Mouse (Mus musculus) brain, embryonic 14.5 days (tissue): ENCODE results near the gene Bdkrb2. TPM values are rescaled to one million over a fixed set of nuclear protein-coding genes. Genes with fewer than 3 reads are reported as not detected.

Experiments used
- DNase-seq: peaks from one replicate; pipeline ENCODE4 v3.0.0-alpha.2; 2011; ENCODE audit warnings: low read depth
- CTCF ChIP-seq: fragments of 200-500 bp; IDR thresholded peaks from 2 replicates; pipeline ENCODE4 v1.5.1; 2012; ENCODE audit warnings: inconsistent platforms, mild to moderate bottlenecking, moderate library complexity, borderline replicate concordance; ENCODE audit not compliant: insufficient read depth, insufficient read length; ENCODE audit errors: extremely low read depth
- POLR2A ChIP-seq: fragments of 200-500 bp; IDR thresholded peaks from 2 replicates; pipeline ENCODE4 v1.6.1; 2012; ENCODE audit warnings: mild to moderate bottlenecking, inconsistent platforms, borderline replicate concordance; ENCODE audit not compliant: poor library complexity, insufficient read depth, insufficient read length, severe bottlenecking; ENCODE audit errors: extremely low read depth
- polyA plus RNA-seq: library from polyadenylated mRNA; depleted of rRNA; stranded (reverse); fragments of >200 nt; gene quantifications from 2 replicates; pipeline ENCODE4 v1.2.3, GENCODE M21; 2012

Bdkrb2 gene
- polyA plus RNA-seq, 1 experiment, result 0.98 TPM

GRCm38 (mm10) chr12:105572622-105573021 is 9.6 kb downstream of the Bdkrb2 start:
- DNase-seq, result no peak
- no peak for TF ChIP-seq CTCF

GRCm38 (mm10) chr12:105574356-105574755 is 11.3 kb downstream of the Bdkrb2 start:
- TF ChIP-seq CTCF (no peak), POLR2A (no peak)
- DNase-seq, result no peak

- no peak for DNase-seq
- TF ChIP-seq CTCF (no peak), POLR2A (no peak)
Measured at GRCm38 (mm10) chr12:105580490-105580889, 17.5 kb downstream of the Bdkrb2 start.

- TF ChIP-seq CTCF, result no peak
Measured at GRCm38 (mm10) chr12:105582486-105582885, 19.5 kb downstream of the Bdkrb2 start.

GRCm38 (mm10) chr12:105583484-105583883 is 20.5 kb downstream of the Bdkrb2 start:
- TF ChIP-seq POLR2A (no peak), CTCF (no peak)
- peak; percentile 61 for DNase-seq

More at GRCm38 (mm10) chr12:105582486-105582885, 19.5 kb downstream of the Bdkrb2 start:
- DNase-seq, result no peak

- peak; percentile 91 for TF ChIP-seq CTCF
- no peak for TF ChIP-seq POLR2A
- DNase-seq, result peak; percentile 88
Measured at GRCm38 (mm10) chr12:105584851-105585250, 21.8 kb downstream of the Bdkrb2 start.

- TF ChIP-seq CTCF (no peak), POLR2A (no peak)
- DNase-seq, result no peak
Measured at GRCm38 (mm10) chr12:105587526-105587925, 24.5 kb downstream of the Bdkrb2 start.

GRCm38 (mm10) chr12:105590786-105591185 is 27.8 kb downstream of the Bdkrb2 start:
- TF ChIP-seq POLR2A, result no peak
- no peak for TF ChIP-seq CTCF
- no peak for DNase-seq

- DNase-seq, result no peak
- no peak for TF ChIP-seq CTCF
- no peak for TF ChIP-seq POLR2A
Measured at GRCm38 (mm10) chr12:105592361-105592761, 29.3 kb downstream of the Bdkrb2 start.

- TF ChIP-seq CTCF, result no peak
- DNase-seq, result no peak
Measured at GRCm38 (mm10) chr12:105593471-105593870, 30.4 kb downstream of the Bdkrb2 start.

GRCm38 (mm10) chr12:105597135-105597534 is 34.1 kb downstream of the Bdkrb2 start:
- TF ChIP-seq CTCF, result no peak
- TF ChIP-seq POLR2A, result no peak
- no peak for DNase-seq

GRCm38 (mm10) chr12:105598503-105598902 is 35.5 kb downstream of the Bdkrb2 start:
- TF ChIP-seq CTCF, result no peak
- no peak for TF ChIP-seq POLR2A
- no peak for DNase-seq

GRCm38 (mm10) chr12:105599098-105599497 is 36.1 kb downstream of the Bdkrb2 start:
- no peak for DNase-seq
- TF ChIP-seq POLR2A (no peak), CTCF (no peak)
